ENCODE assay signal across 8 mouse cellular contexts in genomic region chr6:120324295-120324927, GRCm38 (mm10). TPM values are rescaled to one million over a fixed set of nuclear protein-coding genes. Genes with fewer than 3 reads are reported as not detected.
DNase-seq lines count a peak whose midpoint lies in the region; ATAC-seq lines count a peak whose summit lies in the region.

No protein-coding gene starts in this region.

- DNase-seq in cerebellum, adult 11 months = peak; percentile 51
- peak; percentile 89 for DNase-seq in R1 (ENCODE audit: low read depth, low spot score)
- DNase-seq in cerebellum, postnatal 25 days = peak; percentile 50 to 79
- DNase-seq in gastrocnemius, postnatal 10 days = peak; percentile 68
- peak; percentile 69 for DNase-seq in layer of hippocampus, adult 11-12 months (ENCODE audit: low spot score)
- DNase-seq in lung, postnatal 10 days = peak; percentile 73
- DNase-seq in right cerebral cortex, postnatal 25 days = peak; percentile 26

- ATAC-seq in cerebellum, adult (ENCODE audit: insufficient number of reproducible peaks, low FRiP score, low TSS enrichment) = no peak

RNA-seq across cellular contexts. Expression of gene B4galnt3, which starts 30.1 kb away (rescaled TPM):
- total RNA-seq in gastrocnemius, postnatal 10 days (2021) = 1 to 10 TPM; 3.3 to 3.4 TPM

RNA-seq across cellular contexts. Expression of gene D330020A13Rik, which starts 30.2 kb away (rescaled TPM):
- under 1 TPM in 1 of 2 experiments, not detected in 1; 0.41 TPM for total RNA-seq in gastrocnemius, postnatal 10 days (2021)

RNA-seq across cellular contexts. Expression of gene Kdm5a, which starts 39.5 kb away (rescaled TPM):
- 10 to 100 TPM; 24.9 to 31.0 TPM for total RNA-seq in gastrocnemius, postnatal 10 days (2021)

RNA-seq across cellular contexts. Expression of gene Ccdc77, which starts 39.8 kb away (rescaled TPM):
- total RNA-seq in gastrocnemius, postnatal 10 days (2021) = 1 to 10 TPM; 6.8 to 9.2 TPM

Comparison
In these comparisons a context has a peak if more than half of its experiments do, and no peak if none do; other contexts are left out.
1. DNase-seq: peak in every context shown above with its lines; median percentile 89 in R1; 73 in lung, postnatal 10 days; 69 in layer of hippocampus, adult 11-12 months; 68 in gastrocnemius, postnatal 10 days; 64 in cerebellum, postnatal 25 days; 51 in cerebellum, adult 11 months; 26 in right cerebral cortex, postnatal 25 days.